10 mouse cellular contexts compared by ENCODE assay signal in genomic region chr2:174300186-174300585, GRCm38 (mm10). TPM values are rescaled to one million over a fixed set of nuclear protein-coding genes. Genes with fewer than 3 reads are reported as not detected.
DNase-seq lines count a peak whose midpoint lies in the region; ATAC-seq and TF ChIP-seq lines count a peak whose summit lies in the region.
"Had no signal": no experiment of that assay in that cellular context is flagged by ENCODE, and none has a peak within 500 bp of the region (broad histone marks: within the 10 kb centered on the region; RNA-seq: fewer than 3 reads in every experiment).

No protein-coding gene starts in this region.

- H3K27ac ChIP-seq in kidney, embryonic 14.5 days (ENCODE audit: low read depth, low read length): no peak overlapping the region
- H3K27ac ChIP-seq in embryonic facial prominence, embryonic 14.5 days (replicated peaks; ENCODE audit: low read depth, low read length): no peak overlapping the region
- H3K27ac ChIP-seq in intestine, embryonic 14.5 days (ENCODE audit: low read depth): no peak overlapping the region
- H3K27ac ChIP-seq in midbrain, postnatal 0 days (ENCODE audit: low read depth, low read length): no peak overlapping the region

- WGBS in kidney, embryonic 14.5 days: 61% methylated on average over 26 of the region's 27 CpGs
- WGBS in embryonic facial prominence, embryonic 14.5 days: 61% methylated on average over 12 of the region's 27 CpGs
- 47% methylated on average over 27 of the region's 27 CpGs for WGBS in intestine, embryonic 14.5 days
- 41% methylated on average over 26 of the region's 27 CpGs for WGBS in midbrain, postnatal 0 days

- H3K4me2 ChIP-seq in kidney, embryonic 14.5 days (replicated peaks; ENCODE audit: low read depth, low read length): peak overlapping the region; percentile 53
- H3K4me2 ChIP-seq in embryonic facial prominence, embryonic 14.5 days (ENCODE audit: low read depth, low read length): peak overlapping the region; percentile 57
- peak overlapping the region; percentile 50 for H3K4me2 ChIP-seq in intestine, embryonic 14.5 days (ENCODE audit: low read length)
- H3K4me2 ChIP-seq in midbrain, postnatal 0 days (ENCODE audit: low read depth, low read length, poor library complexity, severe bottlenecking): peak overlapping the region; percentile 51

- peak overlapping the region; percentile 18; the same call in 1 of the 2 replicates for H3K9ac ChIP-seq in kidney, embryonic 14.5 days (ENCODE audit: low read depth, low read length)
- peak overlapping the region; percentile 55 for H3K9ac ChIP-seq in embryonic facial prominence, embryonic 14.5 days (ENCODE audit: low read depth, low read length)
- 0 out of 2 replicates have a peak overlapping the region, but pooled peaks have one; percentile 7 for H3K9ac ChIP-seq in intestine, embryonic 14.5 days (ENCODE audit: low read length)
- no peak overlapping the region for H3K9ac ChIP-seq in midbrain, postnatal 0 days (replicated peaks; ENCODE audit: low read length, poor library complexity, severe bottlenecking)

- peak overlapping the region; percentile 37 for H3K4me3 ChIP-seq in kidney, embryonic 14.5 days (ENCODE audit: low read length)
- H3K4me3 ChIP-seq in embryonic facial prominence, embryonic 14.5 days (ENCODE audit: low read depth, low read length): peak overlapping the region; percentile 39
- H3K4me3 ChIP-seq in intestine, embryonic 14.5 days (ENCODE audit: low read depth, low read length): peak overlapping the region; percentile 35
- peak overlapping the region; percentile 32 for H3K4me3 ChIP-seq in midbrain, postnatal 0 days (ENCODE audit: low read depth, low read length)
- H3K4me3 ChIP-seq: myocyte had no signal

- no peak for DNase-seq in kidney, postnatal 14 days
- DNase-seq in embryonic facial prominence, embryonic 14.5 days (ENCODE audit: low spot score): no peak
- DNase-seq in intestine, embryonic 14.5 days (ENCODE audit: low spot score): no peak
- DNase-seq in midbrain, postnatal 0 days (ENCODE audit: low spot score): no peak
- no peak for DNase-seq in B cell, adult 2 months
- DNase-seq in right cerebral cortex, postnatal 10 days (ENCODE audit: low spot score in 2 of 2): no peak
- no peak for DNase-seq in right cerebral cortex, postnatal 25 days
- DNase-seq: kidney, postnatal 36 days had no signal

- no peaks in the 10 kb centered on the region for H3K4me1 ChIP-seq in kidney, embryonic 14.5 days (ENCODE audit: control insufficient read depth, insufficient read depth, low read length)
- H3K4me1 ChIP-seq in embryonic facial prominence, embryonic 14.5 days (ENCODE audit: control insufficient read depth, insufficient read depth, low read length): no peaks in the 10 kb centered on the region
- H3K4me1 ChIP-seq in intestine, embryonic 14.5 days (replicated peaks; ENCODE audit: control insufficient read depth, insufficient read depth, low read length): no peaks in the 10 kb centered on the region
- H3K4me1 ChIP-seq in midbrain, postnatal 0 days (ENCODE audit: insufficient read depth, low read length): no peaks in the 10 kb centered on the region; the same call in 1 of the 2 replicates

- peaks cover 29% of the 10 kb centered on the region for H3K27me3 ChIP-seq in kidney, embryonic 14.5 days (ENCODE audit: control insufficient read depth, insufficient read depth, low read length)
- H3K27me3 ChIP-seq in embryonic facial prominence, embryonic 14.5 days (replicated peaks; ENCODE audit: control insufficient read depth, insufficient read depth, low read length): peaks cover 34% of the 10 kb centered on the region
- H3K27me3 ChIP-seq in intestine, embryonic 14.5 days (replicated peaks; ENCODE audit: control insufficient read depth, insufficient read depth, low read length): peaks cover 27% of the 10 kb centered on the region
- H3K27me3 ChIP-seq in midbrain, postnatal 0 days (ENCODE audit: insufficient read depth, low read length): peaks cover 23% of the 10 kb centered on the region

- ATAC-seq in kidney, embryonic 14.5 days (ENCODE audit: low FRiP score, low TSS enrichment): no peak
- no peak for ATAC-seq in embryonic facial prominence, embryonic 14.5 days (ENCODE audit: low read depth)
- ATAC-seq in intestine, embryonic 14.5 days (replicated peaks; ENCODE audit: low FRiP score, low TSS enrichment, low read depth): no peak
- no peak for ATAC-seq in midbrain, postnatal 0 days (ENCODE audit: low FRiP score)

- H3K36me3 ChIP-seq in kidney, embryonic 14.5 days (ENCODE audit: control insufficient read depth, insufficient read depth, low read length): no peaks in the 10 kb centered on the region
- H3K36me3 ChIP-seq in embryonic facial prominence, embryonic 14.5 days (ENCODE audit: control insufficient read depth, insufficient read depth, low read length): peaks cover 47% of the 10 kb centered on the region
- H3K36me3 ChIP-seq in intestine, embryonic 14.5 days (ENCODE audit: control insufficient read depth, insufficient read depth, low read length): no peaks in the 10 kb centered on the region
- H3K36me3 ChIP-seq in midbrain, postnatal 0 days (ENCODE audit: insufficient read depth, low read length): no peaks in the 10 kb centered on the region

- H3K9me3 ChIP-seq in kidney, embryonic 14.5 days (ENCODE audit: control insufficient read depth, low read length): peaks cover 57% of the 10 kb centered on the region
- H3K9me3 ChIP-seq in embryonic facial prominence, embryonic 14.5 days (ENCODE audit: control insufficient read depth, low read length): peaks cover 59% of the 10 kb centered on the region
- H3K9me3 ChIP-seq in intestine, embryonic 14.5 days (ENCODE audit: control insufficient read depth, low read length): peaks cover 57% of the 10 kb centered on the region
- peaks cover 26% of the 10 kb centered on the region for H3K9me3 ChIP-seq in midbrain, postnatal 0 days (ENCODE audit: low read length)

- no peak for TF ChIP-seq CTCF in midbrain, postnatal 0 days (IDR thresholded peaks at IDR 0.05)

RNA-seq across cellular contexts. Expression of gene Gnas, which starts 16.1 kb away (rescaled TPM):
- 1,459 and 1,592 TPM in 2 replicates for polyA plus RNA-seq in kidney, embryonic 14.5 days (2014; fragmentation: Nextera tagmentation; extraction: Ambion mirVana)
- polyA plus RNA-seq in embryonic facial prominence, embryonic 14.5 days (2014; fragmentation: Nextera tagmentation; extraction: Ambion mirVana): 2,600 and 2,666 TPM in 2 replicates
- 1,658 and 1,793 TPM in 2 replicates for polyA plus RNA-seq in intestine, embryonic 14.5 days (2014; fragmentation: Nextera tagmentation; extraction: Ambion mirVana)
- total RNA-seq in midbrain, postnatal 0 days (2014; rRNA removed): 1,613 and 1,637 TPM in 2 replicates
- 1,739 and 1,834 TPM in 2 replicates for polyA plus RNA-seq in midbrain, postnatal 0 days (2015; fragmentation: Nextera tagmentation; extraction: Ambion mirVana)

RNA-seq across cellular contexts. Expression of gene Gm20721, which starts 46.3 kb away (rescaled TPM):
- 10.1 and 15.0 TPM in 2 replicates for polyA plus RNA-seq in kidney, embryonic 14.5 days (2014; fragmentation: Nextera tagmentation; extraction: Ambion mirVana)
- 15.1 and 18.1 TPM in 2 replicates for polyA plus RNA-seq in embryonic facial prominence, embryonic 14.5 days (2014; fragmentation: Nextera tagmentation; extraction: Ambion mirVana)
- 8.2 and 12.6 TPM in 2 replicates for polyA plus RNA-seq in intestine, embryonic 14.5 days (2014; fragmentation: Nextera tagmentation; extraction: Ambion mirVana)
- total RNA-seq in midbrain, postnatal 0 days (2014; rRNA removed): not detected in 2 replicates
- polyA plus RNA-seq in midbrain, postnatal 0 days (2015; fragmentation: Nextera tagmentation; extraction: Ambion mirVana): 9.8 and 10.8 TPM in 2 replicates
